Mouse (Mus musculus): ENCODE results near the gene Rap1gap. TPM values are rescaled to one million over a fixed set of nuclear protein-coding genes. Genes with fewer than 3 reads are reported as not detected.

The Rap1gap gene
- total and polyA plus RNA-seq, 3 experiments: 7.7 to 42.6 TPM; not detected in 1

GRCm38 (mm10) chr4:137687234-137687825, 22.8 kb downstream of the Rap1gap start:
- Histone ChIP-seq H3K36me3 (ENCODE audit: control insufficient read depth in 1 of 2, insufficient read depth in 2 of 2, low read length in 2 of 2) (no peaks in the 10 kb centered on the region), H3K4me1 (ENCODE audit: control insufficient read depth in 1 of 2, insufficient read depth in 2 of 2, low read length in 2 of 2) (no peaks in the 10 kb centered on the region), H3K27me3 (ENCODE audit: control insufficient read depth in 1 of 2, insufficient read depth in 2 of 2, low read length in 2 of 2) (peaks cover 0 to 10% of the 10 kb centered on the region in 2 experiments; a peak in 2 of 4 replicates), H3K79me2 (ENCODE audit: control insufficient read depth, insufficient read depth, low read length, poor library complexity) (no peaks in the 10 kb centered on the region), H3K9me3 (replicated peaks; ENCODE audit: insufficient read depth, low read length) (no peaks in the 10 kb centered on the region), H3K4me3 (ENCODE audit: control insufficient read depth in 1 of 2, insufficient read depth in 1 of 2, low read depth in 2 of 2, low read length in 2 of 2) (no peak overlapping the region), H3K27ac (ENCODE audit: control insufficient read depth, low read depth, low read length) (no peak overlapping the region), H3K9ac (ENCODE audit: control insufficient read depth, low read depth, low read length, poor library complexity, severe bottlenecking) (no peak overlapping the region)
- DNase-seq (ENCODE audit: low read depth, low spot score): no peak
- TF ChIP-seq CHD1 (IDR thresholded peaks at IDR 0.05; ENCODE audit: low read depth, low read length) (no peak), TCF12 (IDR thresholded peaks at IDR 0.05; ENCODE audit: low read depth, low read length) (no peak), UBTF (IDR thresholded peaks at IDR 0.05; ENCODE audit: borderline replicate concordance, insufficient read depth, low read depth, low read length) (no peak), MAX (IDR thresholded peaks at IDR 0.05; ENCODE audit: low read length) (no peak), MYC (IDR thresholded peaks at IDR 0.05; ENCODE audit: low read depth, low read length) (no peak), POLR2A (IDR thresholded peaks at IDR 0.05; ENCODE audit: control insufficient read depth in 1 of 2, insufficient read depth in 1 of 2, low read depth in 1 of 2, low read length in 2 of 2, poor library complexity in 1 of 2) (no peak), GATA1 (IDR thresholded peaks at IDR 0.05; ENCODE audit: low read depth, low read length) (no peak), HCFC1 (IDR thresholded peaks at IDR 0.05; ENCODE audit: low read depth, low read length) (no peak), ZC3H11A (IDR thresholded peaks at IDR 0.05; ENCODE audit: low read depth, low read length) (no peak), NRF1 (IDR thresholded peaks at IDR 0.05; ENCODE audit: insufficient read depth, low read depth, low read length, poor library complexity, severe bottlenecking) (no peak), SIN3A (IDR thresholded peaks at IDR 0.05; ENCODE audit: low read length) (no peak), USF2 (IDR thresholded peaks at IDR 0.05; ENCODE audit: borderline replicate concordance in 1 of 2, insufficient read depth in 1 of 2, low read depth in 1 of 2, low read length in 2 of 2) (no peak), TAL1 (IDR thresholded peaks at IDR 0.05; ENCODE audit: low read length) (no peak), POLR2AphosphoS5 (IDR thresholded peaks at IDR 0.05; ENCODE audit: borderline replicate concordance, low read depth, low read length) (no peak), CHD2 (IDR thresholded peaks at IDR 0.05; ENCODE audit: low read length) (no peak), USF1 (IDR thresholded peaks at IDR 0.05; ENCODE audit: low read depth, low read length) (no peak), MYB (IDR thresholded peaks at IDR 0.05; ENCODE audit: low read depth, low read length) (no peak), RCOR1 (IDR thresholded peaks at IDR 0.05; ENCODE audit: low read depth, low read length) (no peak), NELFE (IDR thresholded peaks at IDR 0.05; ENCODE audit: low read depth, low read length) (no peak), MXI1 (IDR thresholded peaks at IDR 0.05; ENCODE audit: low read depth, low read length) (no peak)

Measured in MEL (cell line).